Mouse (Mus musculus): ENCODE data around the gene Elmo1. TPM values are rescaled to one million over a fixed set of nuclear protein-coding genes. Genes with fewer than 3 reads are reported as not detected.

Elmo1 gene
- polyA plus RNA-seq, 1 experiment from 2014 or later, result 10.1 TPM

DNA sequence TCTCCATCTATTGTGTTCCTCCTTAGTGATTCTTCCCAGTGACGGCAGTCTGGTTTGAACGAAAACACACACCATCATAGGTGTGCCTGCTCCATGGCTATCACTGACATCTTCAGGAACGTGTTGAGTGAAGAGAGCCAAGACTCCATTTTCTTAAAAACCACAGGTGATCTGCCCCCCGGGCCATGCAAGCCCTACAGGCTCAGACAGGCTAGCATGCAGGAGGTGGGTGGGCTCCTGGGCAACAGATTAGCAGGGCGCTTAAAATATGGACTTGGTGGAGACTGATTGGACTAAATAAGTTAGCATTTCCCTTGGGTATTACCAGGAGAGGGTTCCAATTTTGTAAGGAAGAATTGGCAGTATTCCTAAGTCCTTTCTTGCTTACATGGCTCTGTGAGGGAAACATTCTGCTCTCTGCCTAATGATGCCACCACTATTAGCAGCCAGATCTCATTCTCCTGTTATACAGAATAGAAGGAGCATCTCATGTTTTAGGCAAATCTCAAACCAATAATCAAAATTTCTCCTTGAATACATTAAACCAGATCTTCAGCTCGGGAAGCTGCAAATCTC, 101.7 kb downstream of the Elmo1 start:
- 76% methylated on average over 6 of the region's 6 CpGs for WGBS
- ATAC-seq (replicated peaks; ENCODE audit: insufficient number of reproducible peaks, insufficient read depth, low FRiP score, low read depth), result no peak

DNA sequence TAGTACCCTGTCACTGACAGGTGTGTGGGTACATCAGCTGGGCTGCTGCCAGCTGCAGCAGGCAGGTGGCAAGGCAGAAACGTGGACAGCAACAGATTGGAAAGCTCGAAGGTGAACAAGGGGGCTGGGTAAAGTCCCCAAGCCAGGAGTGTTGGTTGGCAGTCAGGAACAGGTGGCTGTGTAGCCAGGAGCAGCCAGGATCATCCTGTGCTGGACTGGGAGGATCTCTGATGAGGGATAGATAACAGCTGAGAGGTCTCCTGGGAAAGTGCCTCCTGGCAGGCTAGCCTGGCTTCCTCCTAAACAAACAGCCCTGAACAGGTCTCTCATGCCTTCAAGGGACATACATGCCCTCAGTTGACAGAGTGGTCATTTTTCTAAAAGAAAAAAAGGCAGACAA, 110.2 kb downstream of the Elmo1 start:
- Histone ChIP-seq H3K4me3 (no peak overlapping the region), H3K36me3 (no peaks in the 10 kb centered on the region), H3K9ac (no peak overlapping the region), H3K27ac (no peak overlapping the region), H3K4me1 (replicated peaks) (no peaks in the 10 kb centered on the region), H3K27me3 (no peaks in the 10 kb centered on the region), H3K9me3 (replicated peaks) (no peaks in the 10 kb centered on the region), H3K4me2 (no peak overlapping the region)
- WGBS, result 39% methylated on average over 2 of the region's 2 CpGs
- no peak for ATAC-seq (replicated peaks; ENCODE audit: insufficient number of reproducible peaks, insufficient read depth, low FRiP score, low read depth)

More for the DNA sequence above, 101.7 kb downstream of the Elmo1 start:
- peaks cover 8% of the 10 kb centered on the region; the same call in 1 of the 2 replicates for H3K4me1 ChIP-seq (replicated peaks)
- no peak overlapping the region for H3K27ac ChIP-seq
- H3K9ac ChIP-seq, result no peak overlapping the region
- no peaks in the 10 kb centered on the region for H3K36me3 ChIP-seq
- H3K4me3 ChIP-seq, result no peak overlapping the region
- H3K9me3 ChIP-seq (replicated peaks), result no peaks in the 10 kb centered on the region
- H3K4me2 ChIP-seq, result no peak overlapping the region
- no peaks in the 10 kb centered on the region for H3K27me3 ChIP-seq

DNA sequence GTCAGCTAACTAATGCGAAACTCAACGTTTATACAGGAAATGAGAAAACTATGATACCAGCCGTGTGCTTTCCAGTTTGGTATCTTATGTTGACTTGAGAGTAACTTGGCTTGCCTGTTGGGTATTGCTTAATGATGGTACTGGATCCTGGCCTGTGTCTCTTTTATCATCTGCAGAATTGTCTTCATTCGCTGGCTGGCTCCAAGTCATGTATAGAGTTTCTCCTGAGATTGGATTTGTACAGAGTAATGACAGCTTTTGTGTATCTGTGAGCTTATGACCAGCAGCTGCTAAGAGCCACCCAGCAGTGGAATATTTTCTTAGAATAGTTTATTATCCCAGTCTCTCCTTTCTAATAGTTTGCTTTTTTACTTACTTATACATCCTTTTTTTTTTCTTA, 112.2 kb downstream of the Elmo1 start:
- no peak for ATAC-seq (replicated peaks; ENCODE audit: insufficient number of reproducible peaks, insufficient read depth, low FRiP score, low read depth)

DNA sequence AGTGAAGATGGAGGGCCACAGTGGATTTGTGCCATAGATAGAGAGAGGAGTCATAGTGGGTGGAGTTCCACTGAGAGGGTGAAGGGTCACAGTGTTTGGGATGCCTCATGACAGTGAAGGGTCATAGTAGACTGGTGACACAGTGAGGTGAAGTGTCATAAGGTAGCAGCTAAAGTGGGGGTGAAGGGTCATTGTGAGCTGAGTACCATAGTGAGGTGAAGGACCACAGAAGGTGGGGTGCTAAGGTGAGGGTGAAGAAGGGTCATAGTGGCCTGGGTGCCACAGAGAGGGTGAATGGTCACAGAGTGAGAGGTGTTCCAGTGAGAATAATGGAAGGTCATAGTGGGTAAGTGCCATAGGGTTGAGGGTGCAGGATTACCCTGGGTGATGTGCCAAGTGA, 113.8 kb downstream of the Elmo1 start:
- ATAC-seq (replicated peaks; ENCODE audit: insufficient number of reproducible peaks, insufficient read depth, low FRiP score, low read depth), result no peak
- Histone ChIP-seq H3K27ac (no peak overlapping the region), H3K4me1 (replicated peaks) (peaks cover 5% of the 10 kb centered on the region), H3K9ac (no peak overlapping the region), H3K4me2 (no peak overlapping the region), H3K36me3 (no peaks in the 10 kb centered on the region), H3K9me3 (replicated peaks) (no peaks in the 10 kb centered on the region), H3K4me3 (no peak overlapping the region), H3K27me3 (no peaks in the 10 kb centered on the region)

More for the DNA sequence above, 112.2 kb downstream of the Elmo1 start:
- Histone ChIP-seq H3K9me3 (replicated peaks) (no peaks in the 10 kb centered on the region), H3K27ac (no peak overlapping the region), H3K4me2 (no peak overlapping the region), H3K36me3 (no peaks in the 10 kb centered on the region), H3K27me3 (no peaks in the 10 kb centered on the region), H3K9ac (no peak overlapping the region), H3K4me1 (replicated peaks) (no peaks in the 10 kb centered on the region), H3K4me3 (no peak overlapping the region)
- 79% methylated on average over 4 of the region's 4 CpGs for WGBS

DNA sequence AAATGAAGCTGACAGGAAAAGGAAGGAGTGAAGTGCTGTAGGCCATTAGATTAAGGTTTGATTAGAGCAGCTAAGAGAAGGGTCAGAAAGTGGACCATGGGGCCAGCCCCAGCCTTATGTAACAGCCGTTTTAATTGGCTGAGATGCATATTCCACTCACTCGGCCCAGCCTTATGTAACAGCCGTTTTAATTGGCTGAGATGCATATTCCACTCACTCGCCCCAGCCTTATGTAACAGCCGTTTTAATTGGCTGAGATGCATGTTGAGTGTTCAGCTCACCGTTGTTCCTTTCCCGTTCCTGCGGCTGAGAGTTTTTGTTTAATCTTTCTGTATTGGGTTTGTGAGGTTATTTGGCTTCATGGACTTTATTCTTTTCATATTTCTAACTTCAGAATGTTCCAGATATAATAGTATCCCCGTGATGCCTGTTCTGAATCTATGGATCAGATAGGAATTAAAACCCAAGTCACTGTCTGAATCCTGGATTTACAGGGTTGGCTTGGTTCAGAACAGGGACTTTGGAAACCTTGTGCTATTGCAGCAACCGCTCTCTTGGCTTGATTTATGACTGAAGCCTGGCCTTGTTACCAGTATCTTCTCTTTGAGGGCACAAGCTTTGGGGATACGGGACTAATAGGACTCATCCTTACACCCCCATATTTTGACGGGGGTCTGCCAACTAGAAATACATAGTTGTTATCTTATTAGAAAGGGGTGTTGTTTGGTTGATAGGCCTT, 114.8 kb downstream of the Elmo1 start:
- H3K36me3 ChIP-seq, result no peaks in the 10 kb centered on the region
- no peaks in the 10 kb centered on the region for H3K27me3 ChIP-seq
- H3K9me3 ChIP-seq (replicated peaks), result no peaks in the 10 kb centered on the region
- 82% methylated on average over 12 of the region's 12 CpGs for WGBS
- no peak overlapping the region for H3K4me2 ChIP-seq
- ATAC-seq (replicated peaks; ENCODE audit: insufficient number of reproducible peaks, insufficient read depth, low FRiP score, low read depth), result no peak
- no peak overlapping the region for H3K4me3 ChIP-seq
- peaks cover 5% of the 10 kb centered on the region for H3K4me1 ChIP-seq (replicated peaks)
- H3K9ac ChIP-seq, result no peak overlapping the region
- no peak overlapping the region for H3K27ac ChIP-seq

DNA sequence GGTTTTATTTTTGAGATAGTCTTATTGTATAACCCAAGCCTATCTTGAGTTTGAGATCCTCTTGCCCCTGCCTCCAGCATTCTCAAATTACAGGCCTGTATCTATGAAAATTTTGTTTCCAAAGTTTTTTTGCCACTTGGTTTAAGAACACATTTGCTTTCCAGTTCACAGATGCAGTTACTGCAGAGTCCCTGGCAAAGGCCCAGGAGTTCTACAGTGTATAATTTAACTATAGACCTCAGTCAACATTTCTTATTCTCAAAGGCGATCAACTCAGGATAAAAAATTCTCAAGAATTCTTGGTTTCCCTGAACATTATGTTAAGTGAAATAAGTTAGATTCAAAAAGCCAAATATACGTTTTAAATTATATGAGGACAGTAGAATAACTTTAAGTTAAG, 115.3 kb downstream of the Elmo1 start:
- WGBS, result 73% methylated on average over 2 of the region's 2 CpGs
- Histone ChIP-seq H3K27ac (no peak overlapping the region), H3K4me3 (no peak overlapping the region), H3K9ac (no peak overlapping the region), H3K9me3 (replicated peaks) (no peaks in the 10 kb centered on the region), H3K36me3 (no peaks in the 10 kb centered on the region), H3K4me1 (replicated peaks) (peaks cover 5% of the 10 kb centered on the region), H3K4me2 (no peak overlapping the region), H3K27me3 (no peaks in the 10 kb centered on the region)
- ATAC-seq (replicated peaks; ENCODE audit: insufficient number of reproducible peaks, insufficient read depth, low FRiP score, low read depth), result no peak

DNA sequence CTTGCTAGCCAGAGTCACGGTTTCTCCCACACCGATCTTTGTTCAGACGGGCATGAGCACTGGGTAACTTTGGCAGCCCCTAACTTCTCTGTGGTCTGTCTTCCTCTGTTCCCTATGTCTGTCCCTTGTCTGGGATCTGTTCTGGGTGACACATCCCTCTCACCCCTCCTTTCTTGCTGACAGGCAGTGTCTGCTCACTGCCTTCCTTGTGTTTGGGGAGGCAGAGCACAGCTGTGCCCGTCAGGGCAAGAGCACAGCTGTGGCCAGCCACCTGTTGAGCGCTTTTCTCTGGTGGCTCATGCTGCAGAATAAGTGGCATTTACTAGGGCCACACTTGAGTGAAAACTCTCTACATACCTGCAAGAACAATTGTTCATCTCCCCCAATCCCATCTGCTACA, 116.7 kb downstream of the Elmo1 start:
- H3K9me3 ChIP-seq (replicated peaks), result no peaks in the 10 kb centered on the region
- H3K4me2 ChIP-seq, result no peak overlapping the region
- 67% methylated on average over 5 of the region's 5 CpGs for WGBS
- H3K4me1 ChIP-seq (replicated peaks), result peaks cover 5% of the 10 kb centered on the region
- no peaks in the 10 kb centered on the region for H3K36me3 ChIP-seq
- H3K27me3 ChIP-seq, result no peaks in the 10 kb centered on the region
- H3K9ac ChIP-seq, result no peak overlapping the region
- no peak for ATAC-seq (replicated peaks; ENCODE audit: insufficient number of reproducible peaks, insufficient read depth, low FRiP score, low read depth)
- H3K4me3 ChIP-seq, result no peak overlapping the region
- no peak overlapping the region for H3K27ac ChIP-seq

DNA sequence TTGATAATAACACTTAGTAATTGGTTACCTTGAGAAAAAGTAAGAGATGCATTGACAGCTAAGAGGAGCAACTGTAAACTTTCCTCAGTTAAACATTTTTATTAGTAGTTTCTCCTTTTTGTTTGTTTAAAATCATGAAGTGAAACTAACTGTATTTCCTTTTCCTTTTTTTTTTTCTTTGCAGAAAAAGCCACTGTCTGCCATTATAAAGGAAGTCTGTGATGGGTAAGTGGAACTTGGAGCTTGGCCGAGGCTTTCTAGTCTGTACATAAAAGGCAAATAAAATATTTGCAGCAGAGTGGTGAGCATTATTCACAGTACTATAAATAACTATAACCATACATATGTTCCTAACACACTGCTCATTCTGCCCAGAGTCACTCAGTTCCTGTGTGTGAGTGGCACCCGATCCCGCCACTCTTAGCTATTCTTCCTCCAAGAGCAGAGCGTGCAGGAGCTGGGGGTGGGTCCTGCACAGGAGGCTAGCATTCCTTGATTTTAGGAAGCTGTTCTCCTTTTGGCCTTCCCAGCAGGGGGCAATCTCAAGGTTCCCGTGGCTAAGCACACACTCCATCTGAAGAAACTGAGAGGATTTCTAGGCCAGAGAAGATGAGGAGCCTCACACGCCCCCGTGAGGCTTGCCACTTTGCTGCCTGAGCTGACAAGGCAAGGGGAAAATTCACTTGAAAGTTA, 117.7 kb downstream of the Elmo1 start:
- peak; percentile 62 for ATAC-seq (replicated peaks; ENCODE audit: insufficient number of reproducible peaks, insufficient read depth, low FRiP score, low read depth)
- Histone ChIP-seq H3K4me3 (no peak overlapping the region), H3K4me1 (replicated peaks) (peaks cover 5% of the 10 kb centered on the region), H3K36me3 (no peaks in the 10 kb centered on the region), H3K4me2 (peak overlapping the region; percentile 12; the same call in 1 of the 2 replicates), H3K9me3 (replicated peaks) (no peaks in the 10 kb centered on the region), H3K27me3 (no peaks in the 10 kb centered on the region), H3K27ac (no peak overlapping the region), H3K9ac (no peak overlapping the region; the same call in 1 of the 2 replicates)
- 38% methylated on average over 7 of the region's 7 CpGs for WGBS

DNA sequence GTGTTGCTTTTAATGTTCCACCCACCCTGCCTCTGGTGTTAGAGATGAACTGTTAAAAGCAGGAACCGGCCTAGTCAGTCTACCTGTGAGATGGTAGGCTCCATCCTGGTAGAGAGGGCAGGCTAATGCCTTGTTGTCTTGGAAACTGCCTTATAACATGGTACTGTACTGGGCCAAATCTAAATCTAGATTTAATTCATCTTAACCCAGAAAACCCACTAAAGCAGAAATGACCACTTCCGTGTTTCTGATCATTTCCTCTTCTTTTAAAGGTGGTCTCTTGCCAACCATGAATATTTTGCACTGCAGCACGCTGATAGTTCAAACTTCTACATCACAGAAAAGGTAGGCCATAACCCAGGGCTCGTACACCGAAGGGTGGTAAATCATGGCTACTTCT, 118.5 kb downstream of the Elmo1 start:
- H3K27ac ChIP-seq, result no peak overlapping the region
- ATAC-seq (replicated peaks; ENCODE audit: insufficient number of reproducible peaks, insufficient read depth, low FRiP score, low read depth), result no peak
- 90% methylated on average over 5 of the region's 5 CpGs for WGBS
- no peak overlapping the region for H3K9ac ChIP-seq
- H3K9me3 ChIP-seq (replicated peaks), result no peaks in the 10 kb centered on the region
- no peaks in the 10 kb centered on the region for H3K36me3 ChIP-seq
- H3K4me1 ChIP-seq (replicated peaks), result peaks cover 5% of the 10 kb centered on the region
- H3K4me2 ChIP-seq, result no peak overlapping the region
- no peaks in the 10 kb centered on the region for H3K27me3 ChIP-seq
- H3K4me3 ChIP-seq, result no peak overlapping the region

DNA sequence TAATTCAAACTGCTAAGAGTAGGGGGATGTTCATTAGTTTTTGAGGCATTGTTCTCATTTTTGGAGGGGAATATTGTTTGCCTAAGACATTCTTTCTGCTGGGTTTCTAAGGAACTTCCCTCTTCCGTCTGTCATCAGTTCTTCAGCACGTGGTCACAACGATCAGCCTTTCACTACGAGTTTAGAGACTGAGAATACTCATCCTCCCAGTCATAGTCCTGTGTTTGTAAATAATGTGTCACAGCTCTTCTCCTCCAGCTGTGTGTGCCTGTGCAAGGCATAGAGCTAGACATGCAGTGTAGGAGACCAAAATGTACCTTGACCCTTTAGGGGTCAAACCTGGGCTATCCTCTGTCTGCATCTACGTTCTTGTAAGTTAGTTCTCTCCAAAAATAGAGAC, 121.4 kb downstream of the Elmo1 start:
- no peaks in the 10 kb centered on the region for H3K36me3 ChIP-seq
- H3K27me3 ChIP-seq, result no peaks in the 10 kb centered on the region
- peaks cover 5% of the 10 kb centered on the region for H3K4me1 ChIP-seq (replicated peaks)
- no peak overlapping the region for H3K4me3 ChIP-seq
- 35% methylated on average over 5 of the region's 5 CpGs for WGBS
- H3K27ac ChIP-seq, result no peak overlapping the region
- no peak overlapping the region for H3K4me2 ChIP-seq
- H3K9me3 ChIP-seq (replicated peaks), result no peaks in the 10 kb centered on the region
- H3K9ac ChIP-seq, result no peak overlapping the region
- no peak for ATAC-seq (replicated peaks; ENCODE audit: insufficient number of reproducible peaks, insufficient read depth, low FRiP score, low read depth)

DNA sequence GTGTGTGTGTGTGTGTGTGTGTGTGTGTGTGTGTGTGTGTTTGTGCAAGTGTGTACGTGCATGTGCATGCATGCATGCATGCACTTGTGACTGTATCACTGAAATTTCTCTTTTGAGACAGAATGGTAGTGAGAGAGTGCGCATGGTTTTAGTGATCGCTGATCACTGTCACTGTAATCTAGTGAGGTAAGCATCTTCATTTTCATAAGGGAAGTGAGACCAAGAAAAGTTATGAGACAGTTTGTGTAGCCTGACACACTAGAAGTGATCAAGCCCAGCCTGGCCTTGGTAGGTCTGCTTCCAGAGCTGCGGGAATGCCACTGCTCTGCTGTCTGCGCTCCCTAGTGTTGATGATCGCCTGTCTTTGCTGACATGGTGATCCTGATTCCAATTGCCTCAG, 122.3 kb downstream of the Elmo1 start:
- 64% methylated on average over 6 of the region's 6 CpGs for WGBS
- no peaks in the 10 kb centered on the region for H3K9me3 ChIP-seq (replicated peaks)
- H3K9ac ChIP-seq, result no peak overlapping the region
- ATAC-seq (replicated peaks; ENCODE audit: insufficient number of reproducible peaks, insufficient read depth, low FRiP score, low read depth), result no peak
- H3K4me3 ChIP-seq, result no peak overlapping the region
- H3K36me3 ChIP-seq, result no peaks in the 10 kb centered on the region
- no peak overlapping the region for H3K4me2 ChIP-seq
- H3K27ac ChIP-seq, result no peak overlapping the region
- H3K27me3 ChIP-seq, result no peaks in the 10 kb centered on the region
- H3K4me1 ChIP-seq (replicated peaks), result peaks cover 5% of the 10 kb centered on the region

Measured in heart, embryonic 15.5 days (tissue).